Mouse (Mus musculus) liver, embryonic 18 days (tissue): ENCODE results near the gene Padi4. TPM values are rescaled to one million over a fixed set of nuclear protein-coding genes. Genes with fewer than 3 reads are reported as not detected.

Source experiments
- polyA plus RNA-seq: library from polyadenylated mRNA; depleted of rRNA; stranded (reverse); fragments of >200 nt; gene quantifications from 2 replicates; pipeline ENCODE4 v1.2.3, GENCODE M21; 2012; rRNA removed

Padi4 gene
- 7.8 and 9.7 TPM in 2 replicates for polyA plus RNA-seq

DNA sequence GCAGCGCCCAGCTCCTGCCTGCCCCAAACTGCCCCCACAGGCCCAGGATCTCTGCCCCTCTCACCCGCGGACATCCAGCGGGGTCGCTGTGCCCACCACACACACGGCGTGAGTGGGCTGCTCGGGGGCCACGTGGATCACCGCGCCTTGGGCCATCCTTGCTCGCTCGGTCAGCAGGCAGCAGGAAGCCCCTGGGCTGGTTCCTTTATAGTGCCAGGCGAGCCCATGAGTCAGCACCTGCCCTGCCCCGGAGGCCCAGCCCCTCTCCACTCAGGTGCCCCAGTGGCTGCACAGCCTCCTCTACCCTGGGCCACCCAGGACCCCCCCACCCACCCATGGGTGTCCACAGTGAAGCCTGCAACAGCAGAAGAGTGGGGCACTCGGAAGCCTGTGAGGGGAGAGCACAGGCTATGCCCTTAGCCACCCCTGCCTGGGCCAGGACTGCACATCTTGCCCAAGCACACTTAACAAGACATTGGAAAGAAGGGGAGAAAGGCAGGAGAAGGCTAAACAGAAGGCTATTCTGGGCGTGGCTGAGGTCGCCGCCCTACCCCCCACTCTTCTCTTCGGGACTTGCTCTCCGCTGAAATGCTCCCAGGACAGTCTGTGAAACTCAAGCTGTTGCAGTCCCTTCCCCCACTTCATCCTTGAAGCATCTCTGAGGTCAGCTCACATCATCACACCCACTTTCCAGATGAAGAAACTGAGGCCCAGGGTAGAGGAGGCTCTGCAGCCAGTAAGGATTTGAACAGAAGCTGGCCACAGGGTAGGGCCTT lies at the start of gene Padi4:
Gene Padi4 (minus strand): TSS at position 212 of the 776 bp plus-strand sequence.

DNA sequence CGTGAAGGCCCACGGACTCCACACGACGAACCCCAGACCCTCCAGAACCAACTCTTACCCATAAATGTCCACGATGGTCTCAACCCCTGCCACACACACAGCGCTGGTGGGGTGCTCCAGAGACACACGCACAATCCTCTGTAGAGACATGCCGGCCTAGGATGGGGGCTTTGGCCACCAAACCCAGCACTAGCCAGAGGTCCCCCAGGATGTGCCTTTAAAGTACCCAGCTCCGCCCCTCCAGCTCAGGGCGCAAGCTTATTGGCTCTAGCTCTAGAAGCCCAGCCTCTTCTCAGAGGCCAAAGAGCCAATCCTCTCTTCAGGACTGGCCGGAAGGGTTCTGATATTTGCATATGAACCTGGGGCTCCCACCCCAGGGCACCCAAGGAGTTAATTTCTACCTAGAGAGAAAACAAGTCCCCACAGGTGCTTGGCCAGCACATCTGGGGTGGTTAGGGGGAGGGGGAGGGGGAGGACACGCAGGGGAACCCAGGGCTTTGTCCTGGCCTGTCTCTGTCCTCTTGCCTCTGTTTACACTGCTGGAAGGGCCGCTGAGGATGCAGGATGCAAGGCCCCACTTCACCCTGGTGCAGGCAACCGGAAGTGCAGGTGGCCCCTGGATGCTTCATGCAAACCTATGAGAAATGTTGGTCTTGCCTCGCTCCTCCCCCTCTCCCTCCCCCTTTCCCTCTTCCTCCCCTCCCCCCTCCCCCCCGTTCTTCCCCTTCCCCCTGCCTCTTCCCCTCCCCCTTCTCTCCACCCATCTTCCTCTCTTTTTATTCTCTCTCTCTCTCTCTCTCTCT lies 36.6 kb upstream of the Padi4 start, which contains the start of gene Padi3:
Gene Padi3 (minus strand): TSS at position 191 of the 803 bp plus-strand sequence.

DNA sequence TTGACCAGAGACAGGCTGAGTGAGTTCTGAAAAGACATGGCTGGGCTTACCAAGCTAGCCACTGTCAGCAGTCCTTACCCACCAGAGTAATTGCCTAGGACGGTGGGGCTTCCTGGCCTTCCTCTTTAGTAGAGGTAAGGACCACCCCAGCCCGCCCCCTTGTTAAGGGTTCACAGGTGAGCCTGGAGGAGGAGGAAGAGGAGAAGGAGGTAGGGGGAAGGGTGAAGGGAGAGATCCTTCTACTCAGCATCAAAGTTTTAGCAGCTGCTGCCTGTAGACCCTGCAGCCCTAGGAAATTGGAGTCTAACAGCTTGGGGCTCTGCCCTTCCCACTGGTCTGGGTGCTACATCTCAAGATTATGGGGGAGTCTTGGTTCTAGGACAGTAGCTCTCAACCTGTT lies 31.5 kb downstream of the Padi4 start, which contains the start of gene Padi6:
Gene Padi6 (minus strand): TSS at position 101 of the 400 bp plus-strand sequence.

DNA sequence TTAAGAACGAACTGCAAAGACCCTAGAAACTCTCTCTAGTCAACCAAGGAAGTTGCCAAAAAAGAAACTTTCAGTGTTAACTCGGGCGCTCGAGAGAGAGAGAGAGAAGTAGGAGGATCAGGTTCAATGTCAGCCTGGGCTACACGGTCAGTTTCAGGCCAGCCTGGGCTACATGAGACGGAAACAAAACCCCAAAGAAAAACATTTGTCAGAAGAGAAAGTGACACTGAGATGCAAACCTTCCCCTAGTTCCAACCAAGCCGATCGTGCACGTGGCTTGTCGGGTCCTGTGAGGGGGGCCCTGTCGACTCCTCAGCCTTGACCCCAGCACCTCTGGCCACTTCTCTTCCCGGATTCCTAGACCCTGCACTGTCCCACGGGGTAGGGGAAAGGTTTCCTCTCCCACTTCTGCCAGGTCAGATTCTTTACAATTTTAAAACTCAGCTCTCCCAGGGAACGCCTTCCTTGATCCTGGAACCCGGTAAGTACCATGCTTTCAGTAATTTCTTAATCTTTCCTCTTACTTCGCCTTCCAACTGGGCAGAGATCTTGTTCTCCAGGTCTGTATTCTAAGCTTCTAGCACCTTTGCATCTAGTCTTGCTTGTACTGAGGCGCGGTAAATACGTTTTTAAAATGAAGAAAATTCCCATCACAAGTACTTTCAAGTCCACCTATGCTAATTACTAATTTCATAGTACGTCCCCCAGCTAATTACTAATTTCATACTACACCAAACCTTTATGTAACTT lies 73.6 kb downstream of the Padi4 start, which contains the start of gene Rcc2:
Gene Rcc2 (plus strand): TSS at position 273 of the 750 bp plus-strand sequence.

Other genes with a start within 250 kb of the Padi4 start
- 7.3 and 8.3 TPM in 2 replicates for gene Arhgef10l, start 108.2 kb downstream of the Padi4 start, polyA plus RNA-seq
- gene Rcc2, start 73.7 kb downstream of the Padi4 start, polyA plus RNA-seq = 23.0 and 26.5 TPM in 2 replicates
- not detected in 2 replicates for gene Padi6, start 31.6 kb downstream of the Padi4 start, polyA plus RNA-seq
- 0.09 and 0.11 TPM in 2 replicates for gene Padi3, start 36.4 kb upstream of the Padi4 start, polyA plus RNA-seq
- gene Padi1, start 71.5 kb upstream of the Padi4 start, polyA plus RNA-seq = 0.01 and 0.04 TPM in 2 replicates
- gene Padi2, start 132.1 kb upstream of the Padi4 start, polyA plus RNA-seq = 0.66 TPM in 2 replicates
- gene Sdhb, start 187.0 kb upstream of the Padi4 start, polyA plus RNA-seq = 121 and 122 TPM in 2 replicates
- gene Atp13a2, start 212.6 kb upstream of the Padi4 start, polyA plus RNA-seq = 19.2 and 21.4 TPM in 2 replicates
- gene Mfap2, start 236.2 kb upstream of the Padi4 start, polyA plus RNA-seq = 9.4 and 10.2 TPM in 2 replicates